Comparison of ENCODE assay signal across 8 mouse cellular contexts in genomic region chr10:46011916-46012596, GRCm38 (mm10).
DNase-seq lines count a peak whose midpoint lies in the region; ATAC-seq and TF ChIP-seq lines count a peak whose summit lies in the region.

No protein-coding gene starts in this region.

- H3K4me1 ChIP-seq in kidney, embryonic 16.5 days (ENCODE audit: insufficient read depth, low read length): no peaks in the 10 kb centered on the region
- H3K4me1 ChIP-seq in limb, embryonic 14.5 days (ENCODE audit: control insufficient read depth, insufficient read depth, low read length): peaks cover 7% of the 10 kb centered on the region
- 0 out of 2 replicates have a peak, but pooled peaks cover 3% of the 10 kb centered on the region for H3K4me1 ChIP-seq in neural tube, embryonic 14.5 days (ENCODE audit: control insufficient read depth, insufficient read depth, low read length)

- no peak for TF ChIP-seq POLR2A in limb, embryonic 14.5 days (IDR thresholded peaks at IDR 0.05; ENCODE audit: borderline replicate concordance, extremely low read depth, insufficient read depth, insufficient read length)

- no peak overlapping the region for H3K27ac ChIP-seq in kidney, embryonic 16.5 days (ENCODE audit: low read length)
- H3K27ac ChIP-seq in limb, embryonic 14.5 days (replicated peaks; ENCODE audit: low read depth, low read length): no peak overlapping the region
- no peak overlapping the region for H3K27ac ChIP-seq in neural tube, embryonic 14.5 days (ENCODE audit: low read depth, low read length)

- WGBS in kidney, embryonic 16.5 days: 31% methylated on average over 12 of the region's 12 CpGs
- WGBS in limb, embryonic 14.5 days: 30% methylated on average over 12 of the region's 12 CpGs
- WGBS in neural tube, embryonic 14.5 days: 27% methylated on average over 12 of the region's 12 CpGs

- H3K9ac ChIP-seq in kidney, embryonic 16.5 days (replicated peaks; ENCODE audit: low read length): no peak overlapping the region
- no peak overlapping the region for H3K9ac ChIP-seq in limb, embryonic 14.5 days (ENCODE audit: low read depth, low read length, severe bottlenecking)
- no peak overlapping the region for H3K9ac ChIP-seq in neural tube, embryonic 14.5 days (replicated peaks; ENCODE audit: low read depth, low read length)

- DNase-seq in A20 (ENCODE audit: low read depth, low spot score) (peak; percentile 74), MEL-GATA-1-ER (ENCODE audit: extremely low read depth, low read depth) (peak; percentile 39)
- DNase-seq in cerebellum, postnatal 10 days: peak; percentile 84 to 85
- peak; percentile 19 to 43 for DNase-seq in frontal cortex, postnatal 25 days (ENCODE audit: low spot score in 2 of 2)
- DNase-seq in limb, embryonic 14.5 days (ENCODE audit: low spot score): peak; percentile 60
- DNase-seq in spleen, postnatal 14 days (ENCODE audit: low spot score in 2 of 2): no peak

- no peak overlapping the region for H3K4me2 ChIP-seq in kidney, embryonic 16.5 days (replicated peaks; ENCODE audit: low read depth, low read length)
- no peak overlapping the region for H3K4me2 ChIP-seq in limb, embryonic 14.5 days (replicated peaks; ENCODE audit: low read depth, low read length, severe bottlenecking)
- no peak overlapping the region for H3K4me2 ChIP-seq in neural tube, embryonic 14.5 days (ENCODE audit: low read depth, low read length)

- H3K9me3 ChIP-seq in kidney, embryonic 16.5 days (ENCODE audit: low read length): no peaks in the 10 kb centered on the region
- no peaks in the 10 kb centered on the region for H3K9me3 ChIP-seq in limb, embryonic 14.5 days (ENCODE audit: control insufficient read depth, low read length)
- no peaks in the 10 kb centered on the region for H3K9me3 ChIP-seq in neural tube, embryonic 14.5 days (ENCODE audit: control insufficient read depth, low read length)

- ATAC-seq in kidney, embryonic 16.5 days (ENCODE audit: low FRiP score, low TSS enrichment): peak; percentile 85; the same call in 1 of the 2 replicates
- peak; percentile 37; the same call in 1 of the 2 replicates for ATAC-seq in limb, embryonic 14.5 days (ENCODE audit: low FRiP score, low read depth)
- peak; percentile 94 for ATAC-seq in neural tube, embryonic 14.5 days (ENCODE audit: low read depth)

- H3K27me3 ChIP-seq in kidney, embryonic 16.5 days (ENCODE audit: insufficient read depth, low read length): no peaks in the 10 kb centered on the region
- H3K27me3 ChIP-seq in limb, embryonic 14.5 days (ENCODE audit: control insufficient read depth, insufficient read depth, low read length): no peaks in the 10 kb centered on the region
- no peaks in the 10 kb centered on the region for H3K27me3 ChIP-seq in neural tube, embryonic 14.5 days (ENCODE audit: control insufficient read depth, insufficient read depth, low read length)

- H3K4me3 ChIP-seq in kidney, embryonic 16.5 days (ENCODE audit: low read length): no peak overlapping the region
- no peak overlapping the region for H3K4me3 ChIP-seq in limb, embryonic 14.5 days (replicated peaks; ENCODE audit: low read length)
- no peak overlapping the region for H3K4me3 ChIP-seq in neural tube, embryonic 14.5 days (ENCODE audit: low read depth, low read length)

- no peaks in the 10 kb centered on the region for H3K36me3 ChIP-seq in kidney, embryonic 16.5 days (ENCODE audit: insufficient read depth, low read length)
- no peaks in the 10 kb centered on the region for H3K36me3 ChIP-seq in limb, embryonic 14.5 days (ENCODE audit: control insufficient read depth, insufficient read depth, low read length)
- no peaks in the 10 kb centered on the region for H3K36me3 ChIP-seq in neural tube, embryonic 14.5 days (ENCODE audit: control insufficient read depth, insufficient read depth, low read length)

Comparison
In these comparisons a context has a peak if more than half of its experiments do, and no peak if none do; other contexts are left out.
1. DNase-seq: peak in A20 (single experiment), MEL-GATA-1-ER (single experiment), cerebellum, postnatal 10 days (2 of 2), frontal cortex, postnatal 25 days (2 of 2) and limb, embryonic 14.5 days (single experiment); none in spleen, postnatal 14 days (0 of 2).
2. ATAC-seq: peak in every context shown above with its lines; median percentile 94 in neural tube, embryonic 14.5 days; 85 in kidney, embryonic 16.5 days; 37 in limb, embryonic 14.5 days.